Mouse (Mus musculus) adrenal gland, adult 2 months (tissue): Measurements from ENCODE around the gene Elmo1. TPM values are rescaled to one million over a fixed set of nuclear protein-coding genes. Genes with fewer than 3 reads are reported as not detected.

Experiments
- DNase-seq: peaks from one replicate; pipeline ENCODE4 v3.0.0; 2021
- long read RNA-seq: library from polyadenylated mRNA; stranded (forward); transcript quantifications from one replicate; pipeline ENCODE4 v2.0.0, GENCODE M21; 2021
- polyA plus RNA-seq: library from polyadenylated mRNA; depleted of rRNA; stranded (reverse); fragments of >200 nt; gene quantifications from 2 replicates; pipeline ENCODE4 v1.2.3, GENCODE M21; 2012; rRNA removed
- total RNA-seq, 2 experiments: library from RNA; stranded (reverse); gene quantifications; 2 replicates each; pipeline ENCODE4 v1.2.3; 2021

The Elmo1 gene
- total RNA-seq (10 to 100 TPM in 1 of 2 experiments, 1 to 10 TPM in 1; 9.6 to 16.7 TPM), polyA plus RNA-seq (14.0 and 15.2 TPM in 2 replicates)
- long read RNA-seq, full-length matches to known transcripts: 5 of 6 reads
- long read RNA-seq, partial matches to known transcripts: 1 of 6 reads
- long read RNA-seq, other reads (novel, unspliced or antisense): 0 of 6 reads

DNA sequence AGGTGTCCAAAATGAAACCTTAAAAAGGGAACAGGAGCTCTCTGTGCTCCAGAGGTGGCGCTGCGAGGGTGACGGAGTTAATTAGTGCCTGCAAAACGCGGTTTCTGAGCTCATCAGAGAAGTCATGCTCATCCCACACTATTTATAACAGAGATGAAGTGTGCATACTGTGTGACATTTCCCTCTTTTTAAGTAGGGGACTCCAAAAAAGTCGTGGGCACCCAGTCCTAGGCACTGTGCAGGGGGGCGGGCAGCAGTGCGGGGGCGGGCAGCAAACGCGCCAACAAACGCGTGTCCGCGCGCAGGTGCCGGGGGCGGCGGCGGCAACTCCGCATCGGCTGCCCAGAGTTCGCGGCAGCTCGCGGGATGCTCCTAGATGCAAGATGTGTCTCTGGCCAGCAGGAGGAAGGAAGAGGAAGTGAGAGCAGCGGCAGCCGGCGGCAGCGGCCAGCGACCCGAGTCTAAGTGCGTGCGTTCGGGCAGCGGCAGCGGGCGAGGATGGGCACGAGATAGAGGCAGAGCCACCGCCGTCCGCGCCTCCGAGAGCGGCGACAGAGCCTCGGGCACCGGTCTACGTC, at the start of gene Elmo1:
TSS of gene Elmo1 (plus strand) at position 464 of the 578 bp plus-strand sequence.
- peak; percentile 88 for DNase-seq

DNA sequence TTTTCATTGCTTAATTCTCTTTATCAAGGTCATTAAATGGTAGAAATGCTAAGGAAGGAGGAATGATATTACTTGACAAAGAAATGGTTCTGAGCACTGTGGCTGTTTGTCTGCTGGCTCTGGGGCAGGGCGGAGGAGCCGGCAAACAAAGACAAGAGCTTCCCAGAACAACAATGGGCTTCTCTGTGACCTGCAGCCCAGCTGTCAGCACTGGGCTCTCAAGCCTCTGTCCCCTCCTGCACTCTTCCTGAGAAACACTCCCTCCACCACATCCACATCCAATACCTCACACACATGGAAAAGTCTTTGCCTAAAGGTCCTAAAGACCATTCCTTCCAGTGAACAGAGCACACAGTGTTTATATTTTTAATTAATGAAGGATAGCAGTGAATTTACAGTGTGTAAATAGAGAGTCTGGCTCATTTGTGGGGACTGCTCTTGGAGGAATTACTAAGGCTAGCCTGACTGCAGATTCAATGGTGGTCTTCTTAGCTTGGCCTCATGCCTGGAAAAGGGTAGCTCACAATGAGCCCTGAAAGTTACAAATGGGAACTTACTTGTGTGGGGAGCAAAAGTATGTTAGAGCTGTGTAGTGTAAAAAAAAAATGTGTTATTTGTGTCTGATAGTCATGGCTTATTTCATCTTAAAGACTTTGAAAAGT, 49.1 kb upstream of the Elmo1 start:
- no peak for DNase-seq

DNA sequence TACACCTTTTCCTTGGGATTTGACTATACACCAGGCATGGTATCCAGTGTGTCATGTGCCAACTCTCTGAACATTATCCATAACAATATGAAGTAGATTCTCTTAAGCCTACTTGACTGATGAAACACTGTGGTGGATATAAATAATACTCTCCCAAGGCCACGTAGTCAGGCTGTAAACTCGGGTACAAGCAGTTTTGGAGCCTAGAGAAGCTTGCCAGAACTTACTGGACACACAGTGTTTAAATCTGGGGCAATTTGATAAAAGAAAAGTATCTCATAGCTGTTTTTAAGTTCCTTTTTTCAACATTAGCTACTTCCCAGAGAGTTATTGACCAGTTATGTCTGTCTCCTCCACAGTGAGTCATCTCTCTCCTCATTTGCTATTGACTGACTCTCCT, 47.5 kb upstream of the Elmo1 start:
- peak; percentile 27 for DNase-seq

DNA sequence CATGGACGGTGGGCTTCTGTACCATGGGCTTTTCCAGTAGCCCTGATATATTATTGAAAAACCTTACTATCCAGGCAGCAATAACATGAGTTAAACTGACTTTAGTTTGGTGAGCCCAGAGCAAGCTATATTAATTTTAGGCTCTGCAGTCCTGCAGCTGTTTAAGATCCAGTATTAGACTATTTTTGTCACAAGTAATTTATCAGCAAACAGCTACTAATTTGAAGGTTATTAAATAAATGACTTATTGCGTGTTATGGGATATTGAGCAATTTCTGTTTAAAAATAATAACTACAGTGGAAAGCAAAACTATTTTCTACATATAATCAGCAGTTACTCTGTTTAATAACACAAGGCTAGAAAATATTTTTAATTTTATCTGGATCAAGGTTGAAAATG, 45.0 kb upstream of the Elmo1 start:
- DNase-seq: no peak

DNA sequence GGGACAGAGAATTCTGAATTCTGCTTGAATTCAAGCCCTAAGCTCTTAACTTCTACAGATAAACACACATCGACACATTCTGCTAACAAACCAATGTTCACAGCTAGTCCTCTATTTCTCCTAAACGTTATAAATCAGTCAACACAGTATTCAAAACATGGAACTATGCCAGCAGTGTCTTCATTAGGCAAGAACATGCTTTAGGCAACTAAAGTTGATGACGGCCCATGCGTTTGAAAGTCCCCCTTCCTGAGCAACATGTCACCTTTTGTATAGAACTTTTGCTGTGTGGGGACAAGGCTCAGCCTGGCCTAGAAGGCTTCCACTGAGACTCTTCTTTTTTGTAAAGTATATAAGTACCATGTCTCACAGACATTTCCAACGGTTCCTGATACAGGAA, 44.6 kb upstream of the Elmo1 start:
- no peak for DNase-seq

DNA sequence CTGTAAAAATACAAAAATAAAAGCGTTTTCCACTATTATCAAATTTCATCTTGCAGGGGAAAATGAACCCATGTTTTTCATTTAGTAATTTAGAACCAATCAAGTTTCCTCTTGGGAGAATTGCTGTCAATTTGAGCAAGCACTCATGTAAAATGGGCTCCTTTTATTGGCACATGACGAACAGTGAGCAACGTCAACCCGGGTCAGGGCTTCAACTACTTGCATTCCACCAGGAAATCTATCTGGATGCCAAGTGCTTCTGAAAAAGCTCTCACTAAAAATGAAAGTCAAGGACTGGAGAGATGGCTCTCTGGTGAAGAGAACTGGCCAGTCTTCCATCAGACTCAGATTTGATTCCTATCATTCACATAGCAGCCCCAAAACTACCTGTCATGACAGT, 44.0 kb upstream of the Elmo1 start:
- no peak for DNase-seq

DNA sequence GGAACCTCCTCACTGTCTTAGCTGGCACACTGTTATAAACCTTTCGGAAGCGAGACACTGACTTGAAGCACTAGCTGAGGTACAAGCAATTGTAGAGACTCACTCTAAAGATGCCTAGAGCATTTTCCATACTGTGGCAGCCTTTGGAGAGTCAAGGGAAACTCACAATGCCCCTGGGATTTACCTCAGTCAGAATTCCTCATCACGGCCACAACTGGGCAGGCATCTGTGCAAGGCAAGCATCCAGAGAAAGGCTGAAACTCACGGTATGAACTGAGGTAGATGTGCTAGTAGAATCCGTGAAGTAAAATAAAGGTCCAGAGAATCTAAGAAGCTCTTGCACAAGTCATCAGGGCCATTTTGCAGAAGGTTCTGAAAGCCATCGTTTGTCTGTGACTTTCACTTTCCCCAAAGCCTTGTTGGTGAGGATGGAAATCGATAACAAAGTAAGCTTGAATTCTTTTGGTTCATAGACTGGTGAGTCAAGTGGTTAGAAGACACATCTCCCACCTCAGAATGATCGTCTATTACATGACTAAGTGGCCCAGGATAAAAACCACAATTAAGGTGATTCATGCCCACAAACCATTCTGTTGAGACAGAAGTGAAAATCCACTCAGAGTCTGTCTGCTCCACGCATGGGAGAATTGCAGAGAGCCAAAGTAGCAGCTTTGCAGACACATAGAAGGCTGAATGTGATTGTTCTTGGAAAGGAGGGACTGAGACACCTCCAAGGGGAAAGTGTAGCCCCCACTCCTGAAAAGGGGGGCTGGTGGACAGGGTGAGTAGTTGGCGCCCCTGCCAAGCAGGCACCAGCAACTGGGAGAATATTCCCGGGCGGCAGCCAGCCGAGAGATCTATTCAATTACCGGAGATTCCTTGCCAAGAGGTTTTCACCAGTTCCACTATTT, 42.2 kb upstream of the Elmo1 start:
- no peak for DNase-seq

DNA sequence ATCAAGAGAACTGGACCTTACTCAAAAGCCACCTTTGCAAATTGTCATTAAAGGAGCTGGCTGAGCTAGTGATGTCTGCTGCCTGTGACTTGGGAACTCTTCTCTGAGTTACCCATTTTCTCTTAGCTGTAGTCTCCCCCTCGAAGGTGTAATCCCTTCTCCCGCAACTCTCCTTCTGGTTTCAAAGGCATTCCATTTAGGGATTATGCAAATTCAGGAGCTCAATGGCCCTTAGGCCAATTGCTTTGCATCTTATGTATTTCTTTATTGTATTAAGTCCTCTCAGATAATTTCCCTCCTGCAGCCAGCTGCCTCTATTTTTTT, 41.6 kb upstream of the Elmo1 start:
- no peak for DNase-seq

DNA sequence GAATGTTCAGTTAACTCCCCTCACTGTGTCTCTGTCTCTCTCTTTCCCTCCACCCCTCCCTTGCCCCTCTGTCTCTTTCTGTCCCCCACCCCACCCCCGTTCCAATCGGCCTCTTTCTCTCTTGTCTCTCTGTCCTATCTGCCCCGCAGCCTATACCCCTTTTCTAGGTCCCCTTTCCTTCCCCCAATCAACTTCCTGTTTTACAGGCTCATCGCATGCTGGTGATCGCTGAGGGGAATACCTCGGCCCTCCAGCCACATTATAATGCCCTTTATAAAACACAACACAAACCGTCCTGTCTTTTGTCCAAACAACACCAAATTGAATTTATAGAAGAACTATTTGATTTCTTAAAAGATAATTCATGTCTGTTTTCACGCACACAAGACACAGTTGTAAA, 40.7 kb upstream of the Elmo1 start:
- DNase-seq: no peak

DNA sequence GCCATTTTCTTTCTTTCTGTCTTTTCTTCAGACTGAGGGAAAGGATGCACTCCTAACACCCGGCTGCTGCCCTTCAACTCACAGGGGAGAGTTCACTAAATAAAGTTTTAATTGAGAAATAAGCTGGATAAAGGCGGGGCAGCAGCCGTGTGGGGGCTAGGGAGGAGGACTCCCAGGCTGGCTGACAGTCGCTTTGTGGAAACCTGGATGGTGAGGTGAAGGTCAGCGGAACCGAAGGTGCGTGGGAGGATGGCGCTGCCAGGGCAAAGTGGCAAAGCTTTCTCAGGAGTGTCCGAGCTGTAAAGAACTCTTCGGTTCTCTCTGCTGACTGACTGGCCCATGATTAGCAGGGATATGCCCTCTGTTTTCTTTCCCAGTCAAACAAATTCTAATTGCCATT, 40.2 kb upstream of the Elmo1 start:
- DNase-seq: no peak

DNA sequence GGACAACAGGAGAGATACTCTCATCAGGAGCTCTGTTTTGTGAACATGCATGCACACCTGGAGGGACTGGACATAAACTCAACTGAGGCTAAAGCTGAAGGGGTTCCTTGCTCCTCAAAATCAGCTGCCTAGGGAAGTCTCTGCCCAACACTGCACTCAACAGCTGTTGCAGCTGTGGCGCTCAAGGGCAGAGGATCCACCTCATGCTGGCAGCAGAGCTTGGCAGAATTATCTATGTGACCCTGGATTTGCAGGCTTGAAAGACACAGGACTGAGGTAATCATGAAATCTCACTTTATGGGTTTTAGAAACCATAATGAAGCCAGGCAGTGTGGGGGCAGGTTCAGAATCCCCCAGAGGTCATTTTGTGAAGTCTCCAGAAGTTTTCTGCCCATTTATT, 32.5 kb upstream of the Elmo1 start:
- peak; percentile 51 for DNase-seq

DNA sequence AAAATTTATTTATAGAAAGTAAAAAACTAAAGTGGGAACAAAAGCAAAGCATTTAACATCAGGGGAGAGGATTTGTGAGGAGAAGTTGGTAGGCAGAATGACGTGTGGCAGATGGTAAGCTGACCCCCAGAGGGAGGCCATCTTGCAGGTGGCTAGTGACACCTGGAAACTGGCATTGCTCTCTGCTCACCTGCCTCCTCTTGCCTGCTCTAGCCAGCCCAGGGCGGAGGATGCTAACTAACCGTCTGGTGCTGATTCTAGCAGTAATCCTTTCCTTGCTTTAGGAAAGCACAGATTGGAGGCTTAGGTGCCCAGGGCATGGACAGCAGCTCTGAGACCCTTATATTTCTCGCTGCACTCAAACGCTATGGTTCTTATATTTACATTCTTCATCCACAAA, 29.4 kb upstream of the Elmo1 start:
- DNase-seq: no peak

DNA sequence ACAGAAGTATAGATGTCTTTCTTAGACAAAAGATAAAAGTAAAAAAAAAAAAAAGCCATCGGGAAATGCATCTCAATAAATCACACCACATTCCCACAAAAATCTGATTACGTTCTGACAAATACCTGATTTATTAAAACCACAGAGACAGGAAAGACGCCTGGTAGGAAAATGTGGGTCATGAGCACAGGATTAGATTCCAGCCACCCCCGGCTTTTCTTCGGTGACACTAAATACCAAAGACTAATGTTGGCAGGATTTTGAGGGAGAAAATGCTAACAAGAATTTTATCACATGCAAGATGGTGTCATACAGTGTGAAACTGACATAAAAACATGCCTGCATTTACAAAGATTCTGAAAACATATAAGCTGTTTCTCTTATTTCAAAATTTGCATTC, 27.1 kb upstream of the Elmo1 start:
- DNase-seq: no peak

DNA sequence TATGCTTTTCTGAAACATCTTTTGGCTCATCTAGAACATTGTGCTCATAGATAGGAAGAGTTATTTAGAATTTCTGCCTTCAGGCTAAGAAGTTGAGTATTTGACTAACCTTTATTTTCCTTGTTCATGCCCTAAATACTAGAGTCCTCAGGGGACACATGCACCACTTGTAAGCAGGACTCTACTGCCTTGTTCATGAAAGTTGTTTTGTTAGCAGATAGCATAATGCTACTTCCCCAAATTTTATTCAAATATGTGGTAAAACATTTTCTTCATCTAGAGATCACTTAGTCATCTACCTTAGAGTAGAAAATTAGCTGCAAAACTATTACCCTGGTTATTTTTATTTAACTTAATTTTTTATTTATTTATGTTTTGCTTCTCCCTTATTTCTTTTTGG, 18.4 kb upstream of the Elmo1 start:
- DNase-seq: no peak

DNA sequence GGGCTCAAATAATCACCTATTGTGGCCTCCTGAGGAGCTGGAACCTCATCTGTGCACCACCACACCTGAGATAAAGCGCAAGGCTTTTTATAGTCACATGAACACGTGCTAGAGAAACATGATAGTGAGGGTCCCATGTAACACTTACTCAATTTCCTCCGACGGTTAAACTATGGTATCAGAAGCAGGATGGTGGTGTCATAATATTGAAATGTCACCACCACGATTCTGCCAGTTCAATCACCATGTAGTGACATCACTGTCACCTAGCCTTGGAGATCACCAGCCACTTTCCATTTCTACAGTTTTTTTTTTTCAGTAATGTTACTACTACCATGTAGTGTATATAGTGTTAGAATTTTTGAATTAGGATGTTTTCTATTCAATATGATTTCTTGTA, 17.4 kb upstream of the Elmo1 start:
- DNase-seq: no peak

DNA sequence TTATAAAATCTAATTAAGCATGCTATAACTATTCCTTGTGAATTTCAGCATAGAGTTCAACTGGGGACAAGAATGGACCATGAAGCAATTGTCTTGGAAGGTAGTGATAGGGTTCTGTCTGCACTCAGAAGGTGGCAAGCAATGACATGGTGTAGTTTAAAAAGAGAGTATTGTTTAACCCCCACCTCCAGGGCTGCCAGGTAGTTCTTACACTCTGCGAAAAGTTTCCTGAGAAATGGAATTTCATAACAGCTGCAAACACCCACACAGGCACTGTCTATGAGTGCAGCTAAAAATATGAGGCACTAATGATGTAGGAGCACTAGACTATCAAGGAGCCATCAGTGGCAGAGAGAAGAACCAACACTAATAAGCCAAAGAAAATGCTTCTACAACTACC, 13.9 kb upstream of the Elmo1 start:
- DNase-seq: no peak

DNA sequence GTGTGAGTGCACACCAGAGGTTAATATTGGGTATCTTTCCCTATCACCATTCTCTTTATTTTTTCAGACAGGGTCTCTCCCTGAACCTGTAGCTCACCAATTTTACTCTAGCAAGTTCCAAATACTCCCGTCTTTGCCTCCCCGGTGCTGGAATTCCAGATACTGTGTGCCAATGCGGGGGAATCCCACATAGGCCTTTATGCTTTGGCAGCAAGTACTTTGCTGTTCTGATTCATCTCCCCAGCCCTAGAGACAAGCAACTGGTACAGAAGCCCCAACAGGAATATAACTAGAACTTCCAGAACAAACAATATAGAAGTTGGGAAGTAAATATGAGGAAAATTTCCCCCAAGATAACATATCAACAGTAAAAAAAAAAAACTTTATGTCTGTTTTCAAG, 13.2 kb upstream of the Elmo1 start:
- DNase-seq: no peak

DNA sequence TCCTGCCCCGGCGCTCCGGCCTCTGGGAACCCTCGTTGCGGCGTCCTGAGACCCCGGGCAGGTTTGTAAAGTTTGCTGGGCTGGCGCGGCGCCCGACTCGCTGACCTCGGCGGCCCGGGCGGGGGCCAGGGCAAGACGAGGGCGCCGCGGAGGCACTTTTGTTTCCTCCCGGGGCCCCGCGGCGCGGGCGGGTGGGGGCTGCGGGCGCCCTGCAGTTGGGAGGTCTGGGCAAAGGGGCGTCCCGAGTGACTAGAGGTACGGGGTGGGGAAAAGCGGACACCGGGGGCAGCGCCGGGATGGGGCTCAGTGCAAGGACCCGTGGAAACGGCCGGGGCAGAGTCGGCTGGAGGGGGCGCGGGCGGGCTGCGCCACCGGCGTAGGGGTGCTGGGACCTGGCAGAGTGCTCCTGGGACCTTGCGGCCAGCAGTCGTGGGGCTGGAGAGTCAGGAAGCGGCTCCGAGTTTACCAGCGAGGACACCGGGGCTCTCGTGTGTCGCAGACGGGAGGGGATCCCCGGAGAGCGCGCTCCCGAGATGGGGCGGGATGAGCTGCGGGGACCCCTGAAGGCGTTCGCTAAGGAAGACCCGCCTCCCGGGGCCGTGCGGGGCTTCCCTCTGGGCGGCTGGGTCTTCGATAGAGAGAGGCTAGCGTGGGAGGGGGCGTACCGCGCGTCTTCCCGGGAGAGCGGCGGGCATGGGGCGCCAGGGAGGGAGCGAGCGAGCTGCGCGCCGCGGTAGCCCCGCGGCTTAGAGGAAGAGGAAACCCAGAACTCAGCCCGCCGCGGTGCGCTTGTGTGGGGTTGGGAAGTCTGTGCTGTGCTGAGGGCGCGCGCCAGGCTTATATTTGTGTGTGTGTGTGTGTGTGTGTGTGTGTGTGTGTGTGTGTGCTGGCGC, 561 bp downstream of the Elmo1 start:
- peak; percentile 78 for DNase-seq

DNA sequence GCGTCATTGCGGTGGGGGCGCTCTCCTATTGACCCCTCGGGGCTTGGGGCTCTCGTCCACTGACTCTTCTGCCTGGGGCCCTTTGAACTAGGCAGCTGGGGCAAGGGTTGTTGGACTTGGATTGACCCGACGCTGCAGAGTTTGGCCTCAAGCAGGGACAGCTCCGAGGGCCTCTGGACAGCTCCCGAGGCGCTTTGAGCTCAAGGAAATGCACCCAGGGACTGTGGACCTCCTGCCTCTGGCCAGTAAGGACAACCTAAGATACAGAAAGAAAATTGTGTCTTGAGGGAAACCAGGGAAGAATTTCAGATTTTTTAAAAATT, 1.2 kb downstream of the Elmo1 start:
- DNase-seq: peak; percentile 51

DNA sequence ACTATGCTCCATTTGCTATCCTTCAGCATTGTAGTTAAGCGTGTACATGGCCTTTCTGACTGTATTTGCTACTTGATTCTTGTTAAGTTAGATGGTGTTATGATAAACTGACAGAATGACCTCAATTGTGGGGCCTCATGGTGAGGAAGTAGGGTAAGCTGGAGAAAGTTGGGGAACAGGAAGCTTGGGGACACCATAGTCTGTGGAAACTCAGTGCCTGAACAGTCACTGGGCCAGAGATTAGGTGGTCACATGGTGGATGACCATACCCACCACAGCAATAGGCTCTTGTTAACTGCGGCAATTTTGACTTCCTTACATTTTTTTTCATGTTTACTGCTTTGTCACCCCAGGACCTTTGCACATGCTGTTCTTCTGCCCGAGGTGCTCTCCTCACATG, 1.9 kb downstream of the Elmo1 start:
- no peak for DNase-seq

DNA sequence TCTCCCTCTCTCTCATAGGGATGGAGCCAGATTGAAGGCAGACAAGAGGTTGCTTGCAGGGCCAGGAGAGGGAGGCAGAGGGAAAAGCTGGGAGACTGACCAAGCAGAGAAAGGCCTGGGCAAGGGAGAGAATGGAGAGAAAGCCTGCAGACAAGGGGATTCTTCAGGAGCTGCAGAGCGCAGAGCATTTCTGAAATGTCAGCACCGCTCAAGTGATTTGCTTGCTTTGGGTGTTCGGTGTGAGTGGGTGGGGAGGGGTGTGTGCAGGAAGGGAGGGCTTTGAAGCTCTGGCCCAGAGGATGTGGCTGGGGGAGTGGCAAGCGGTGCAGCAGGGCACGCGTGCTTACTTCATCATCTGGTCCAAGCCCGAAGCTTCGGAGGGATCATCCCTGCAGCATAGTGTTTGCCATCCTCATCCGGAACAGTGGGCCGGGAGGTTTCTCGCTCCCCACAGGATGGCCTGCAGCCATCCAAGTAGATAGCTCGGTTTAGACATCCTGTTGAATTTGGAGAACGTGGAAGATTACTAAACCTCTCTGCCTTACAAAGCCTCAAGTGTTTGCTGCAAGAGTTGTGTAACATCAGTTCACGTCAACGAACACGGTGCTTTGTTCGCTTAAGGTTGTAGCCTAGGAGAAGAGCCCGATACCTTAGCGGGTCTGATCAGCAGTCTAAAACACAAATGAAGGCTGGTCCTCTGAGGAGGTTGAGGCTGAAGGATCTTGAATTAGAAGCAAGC, 3.1 kb downstream of the Elmo1 start:
- DNase-seq: no peak
